Mouse (Mus musculus): Measurements from ENCODE around the gene Mdm2. TPM values are rescaled to one million over a fixed set of nuclear protein-coding genes. Genes with fewer than 3 reads are reported as not detected.
A peak's percentile ranks its signal among the peaks of the same experiment; 100 is the strongest.
"Not testable (repeated sequence)": the region's sequence is repeated elsewhere in the genome, so short reads cannot be mapped to it uniquely, and the experiment has no call there.

Gene Mdm2
- 10 to 100 TPM; 48.4 to 51.8 TPM for total RNA-seq (2021)

- intact Hi-C loops (cut with DNase I), result no loop called here
- DNase-seq, result peak; percentile 98 to 99
These were observed at the start of gene Mdm2 for GRCm38 (mm10) chr10:117710604-117711141. Mdm2 (minus strand) TSS chr10:117710758.

DNA sequence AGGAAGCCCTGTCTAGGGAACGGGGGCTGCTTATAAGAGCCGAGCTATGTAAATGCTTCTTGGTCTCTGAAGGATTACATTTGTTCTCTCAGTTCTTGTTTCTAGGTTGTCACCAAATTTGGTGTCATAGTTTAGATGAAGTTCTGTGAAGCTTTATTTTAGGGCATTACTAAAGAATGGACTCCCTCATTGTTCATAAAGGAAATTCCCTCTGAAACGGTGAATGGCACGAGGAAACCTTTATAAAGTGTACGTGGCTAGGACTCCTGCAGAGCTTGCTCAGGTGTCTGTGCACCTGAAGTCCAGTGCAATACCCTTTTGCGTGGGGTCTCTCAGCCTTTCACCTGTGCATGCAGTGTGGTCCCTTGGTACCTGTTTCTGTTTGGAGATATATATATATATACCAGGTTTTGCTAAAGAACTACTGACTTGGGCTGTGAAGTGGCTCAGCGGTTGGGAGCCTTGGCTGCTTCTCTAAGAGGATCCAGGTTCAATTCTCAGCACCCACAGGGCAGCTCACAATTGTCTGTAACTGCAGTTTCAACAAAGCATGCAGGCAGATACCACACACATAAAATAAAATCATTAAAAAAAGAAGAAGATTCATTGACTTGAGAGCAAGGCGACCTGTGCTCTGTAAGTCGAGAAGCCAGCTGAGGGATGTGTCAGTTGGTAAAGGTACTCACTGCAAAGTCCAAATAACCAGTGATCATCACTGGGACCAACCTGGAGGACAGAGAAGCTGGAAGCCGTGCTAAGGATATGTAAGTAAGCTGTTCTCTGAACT lies 49.5 kb upstream of the Mdm2 start:
- intact Hi-C loops (cut with DNase I), result no loop called here
- DNase-seq, result no peak

DNA sequence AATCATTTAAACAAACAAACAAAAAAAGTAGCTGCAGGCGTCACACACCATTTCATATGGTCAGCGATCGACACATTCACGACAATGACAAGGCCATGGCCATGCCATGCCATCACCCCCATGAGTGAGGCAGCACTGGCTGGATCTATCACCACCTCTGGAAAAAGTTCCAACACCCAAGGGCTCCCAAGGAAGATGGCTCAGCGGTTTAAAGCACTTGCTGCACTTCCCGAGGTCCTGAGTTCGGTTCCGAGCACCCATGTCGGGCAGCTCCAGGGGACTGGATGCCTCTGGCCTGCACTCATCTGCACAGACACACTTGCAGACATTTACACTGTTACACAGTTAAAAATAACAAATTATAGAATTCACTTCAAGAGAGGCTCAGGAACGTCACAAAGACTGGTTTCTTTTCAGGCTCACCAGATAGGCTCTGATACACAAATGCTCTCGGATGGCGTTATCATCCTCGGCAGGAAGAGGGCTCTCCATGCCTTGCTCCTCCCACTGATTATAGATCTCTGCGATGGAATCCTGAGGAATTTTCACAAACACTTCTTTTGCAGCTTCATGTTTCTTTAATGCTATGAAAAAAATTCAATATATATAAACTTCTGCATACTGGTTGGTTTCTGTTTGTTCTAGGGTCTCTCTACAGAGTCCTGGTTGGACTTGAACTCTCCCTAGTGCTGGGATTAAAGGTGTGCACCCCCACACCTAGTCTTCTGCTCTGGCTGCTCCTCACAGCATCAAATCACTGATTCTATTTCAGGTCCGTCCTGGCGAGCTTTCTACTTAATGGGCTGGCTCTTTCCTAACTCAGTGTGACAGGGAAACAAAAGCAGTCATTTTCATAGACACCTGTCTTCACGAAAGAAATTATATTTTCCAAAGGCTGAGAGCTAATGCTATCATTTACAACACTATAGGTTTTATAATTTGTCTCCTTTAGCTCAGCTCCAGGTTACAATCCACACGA lies 48.5 kb upstream of the Mdm2 start:
- intact Hi-C loops (cut with DNase I), result no loop called here
- no peak for DNase-seq

GRCm38 (mm10) chr10:117758344-117758743 lies 47.8 kb upstream of the Mdm2 start:
- DNase-seq; intact Hi-C loops (cut with DNase I): not testable (repeated sequence)

GRCm38 (mm10) chr10:117757796-117758342 lies 47.3 kb upstream of the Mdm2 start:
- DNase-seq, result no peak
- intact Hi-C loops (cut with DNase I), result no loop called here

- no peak for DNase-seq
- intact Hi-C loops (cut with DNase I), result no loop called here
These were observed 46.7 kb upstream of the Mdm2 start for GRCm38 (mm10) chr10:117757259-117757658.

DNA sequence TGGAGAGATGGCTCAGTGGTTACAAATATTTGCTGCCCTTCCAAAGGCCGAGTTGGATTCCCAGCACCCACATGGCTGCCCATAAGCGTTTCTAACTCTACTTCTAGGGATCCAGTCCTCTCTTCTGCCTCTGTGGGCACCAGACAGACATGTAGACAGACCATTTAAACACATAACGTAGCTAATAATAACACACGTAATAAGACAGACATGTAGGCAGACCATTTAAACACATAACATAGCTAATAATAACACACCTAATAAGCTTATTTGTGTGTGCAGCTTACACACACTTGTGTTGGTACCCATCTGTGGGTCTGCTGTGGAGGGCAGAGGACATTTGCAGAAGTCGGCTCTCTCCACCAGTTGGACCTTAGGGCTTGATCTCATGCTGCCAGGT lies 46.2 kb upstream of the Mdm2 start:
- intact Hi-C loops (cut with DNase I), result no loop called here
- no peak for DNase-seq

DNA sequence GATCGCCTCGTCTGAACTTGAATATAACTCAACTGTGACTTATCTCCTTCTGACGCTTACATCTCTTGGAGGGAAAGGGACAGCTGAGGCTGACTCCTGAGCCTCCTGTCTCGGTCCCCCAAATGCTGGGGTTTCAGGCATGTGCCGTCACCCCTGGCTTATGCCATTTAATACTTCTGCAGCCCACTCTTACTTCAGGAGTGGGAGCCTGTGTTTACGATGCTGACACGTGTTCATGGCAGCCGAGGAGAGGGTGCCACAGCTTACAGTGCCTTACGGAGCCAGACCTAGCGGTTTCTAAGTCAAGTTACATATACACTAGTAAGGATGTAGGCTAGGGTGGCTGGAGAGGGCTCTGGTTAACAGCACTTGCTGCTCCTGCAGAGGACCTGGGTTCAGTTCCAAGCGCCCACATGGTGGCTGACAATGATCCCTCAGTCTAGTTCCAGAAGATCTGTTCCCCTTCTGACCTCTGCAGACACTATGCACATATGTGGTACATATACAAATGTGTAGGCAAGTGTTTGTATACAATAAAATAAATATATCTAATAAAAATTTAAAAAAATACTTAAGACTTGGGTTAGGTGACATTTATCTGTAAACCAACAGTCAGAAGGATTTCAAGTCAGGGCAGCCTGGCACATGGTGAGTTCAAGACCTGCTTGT lies 45.4 kb upstream of the Mdm2 start:
- intact Hi-C loops (cut with DNase I), result no loop called here
- no peak for DNase-seq

DNA sequence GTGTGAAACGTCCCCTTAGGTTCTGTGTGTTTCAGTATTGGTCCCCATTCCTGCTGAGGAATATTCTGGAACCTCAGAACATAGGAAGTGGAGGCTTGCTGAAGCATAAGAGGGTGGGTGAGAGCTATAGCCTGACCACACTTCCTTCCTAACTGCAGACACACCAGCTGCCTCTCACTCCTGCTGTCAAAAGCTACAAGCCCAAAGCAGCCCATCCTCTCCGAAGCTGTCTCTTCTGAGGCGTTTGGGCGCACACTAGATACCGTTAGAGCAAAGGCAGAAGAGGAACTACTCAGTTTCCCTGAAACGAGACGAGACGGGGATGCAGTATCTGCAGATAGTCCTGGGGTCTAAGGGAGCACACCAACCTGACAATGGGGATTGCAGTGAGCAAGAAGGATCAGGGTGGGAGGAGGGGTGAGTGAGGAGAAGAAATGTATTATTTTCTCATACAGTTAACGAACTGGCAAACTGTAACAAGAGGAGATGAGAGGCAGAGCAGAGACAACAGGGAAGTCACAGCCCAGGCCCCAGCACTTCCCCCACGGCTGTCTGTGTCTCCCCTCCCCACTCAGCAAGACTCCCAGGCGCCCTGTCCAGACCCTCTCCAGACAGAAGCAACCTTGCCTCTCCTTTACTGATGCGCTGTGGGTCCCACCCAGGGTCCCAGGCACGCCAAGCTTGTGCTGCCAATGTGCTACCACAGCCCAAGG lies 44.7 kb upstream of the Mdm2 start:
- DNase-seq, result no peak
- intact Hi-C loops (cut with DNase I), result no loop called here

DNA sequence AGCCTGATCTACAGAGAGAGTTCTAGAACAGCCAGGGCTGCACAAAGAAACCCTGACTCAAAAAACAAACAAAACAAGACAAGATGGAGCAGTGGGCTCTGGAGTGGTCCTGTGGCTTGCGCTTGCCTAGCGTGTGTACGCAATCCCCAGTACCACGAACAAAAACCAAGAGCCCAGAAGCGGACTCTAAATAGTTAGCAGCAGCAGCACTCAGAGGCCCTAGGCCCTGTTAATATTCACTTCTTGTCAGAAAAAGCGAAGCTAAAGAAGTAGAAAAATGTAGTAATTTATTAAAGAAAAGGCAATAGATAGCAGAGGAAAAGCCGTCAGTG lies 44.0 kb upstream of the Mdm2 start:
- intact Hi-C loops (cut with DNase I), result no loop called here
- DNase-seq, result no peak

- intact Hi-C loops (cut with DNase I), result no loop called here
These were observed 43.4 kb upstream of the Mdm2 start for GRCm38 (mm10) chr10:117753711-117754608.

DNA sequence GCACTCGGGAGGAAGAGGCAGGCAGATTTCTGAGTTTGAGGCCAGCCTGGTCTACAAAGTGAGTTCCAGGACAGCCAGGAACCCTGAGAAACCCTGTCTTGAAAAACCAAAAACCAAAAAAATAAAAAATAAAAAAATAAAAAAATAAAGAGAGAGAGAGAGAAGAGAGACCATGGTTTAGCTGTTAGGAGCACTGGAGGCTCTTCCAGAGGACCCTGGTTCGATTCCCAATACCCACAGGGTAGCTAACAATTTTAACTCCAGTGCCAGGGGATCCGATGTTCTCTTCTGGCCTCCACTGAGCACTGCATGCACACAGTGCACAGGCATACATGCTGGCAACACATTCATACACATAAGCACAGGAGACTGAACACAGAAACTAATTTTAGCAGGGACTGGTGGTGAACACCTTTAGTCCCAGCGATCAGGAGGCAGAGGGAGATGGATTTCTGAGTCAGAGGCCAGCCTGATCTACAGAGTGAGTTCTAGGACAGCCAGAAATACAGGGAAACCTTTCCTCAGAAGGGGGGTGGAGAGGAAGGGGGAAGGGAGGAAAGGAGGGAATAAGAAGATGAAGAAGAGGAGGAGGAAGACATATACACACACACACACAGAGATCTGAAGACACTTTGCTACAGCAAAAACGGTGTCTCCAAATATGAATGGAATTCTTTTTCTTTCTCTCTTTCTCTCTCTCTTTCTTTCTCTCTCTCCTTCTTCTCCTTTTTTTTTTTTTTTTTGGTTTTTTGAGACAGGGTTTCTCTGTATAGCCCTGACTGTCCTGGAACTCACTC lies 42.5 kb upstream of the Mdm2 start:
- DNase-seq, result no peak
- intact Hi-C loops (cut with DNase I), result no loop called here

More at GRCm38 (mm10) chr10:117753711-117754608, 43.4 kb upstream of the Mdm2 start:
- no peak for DNase-seq

DNA sequence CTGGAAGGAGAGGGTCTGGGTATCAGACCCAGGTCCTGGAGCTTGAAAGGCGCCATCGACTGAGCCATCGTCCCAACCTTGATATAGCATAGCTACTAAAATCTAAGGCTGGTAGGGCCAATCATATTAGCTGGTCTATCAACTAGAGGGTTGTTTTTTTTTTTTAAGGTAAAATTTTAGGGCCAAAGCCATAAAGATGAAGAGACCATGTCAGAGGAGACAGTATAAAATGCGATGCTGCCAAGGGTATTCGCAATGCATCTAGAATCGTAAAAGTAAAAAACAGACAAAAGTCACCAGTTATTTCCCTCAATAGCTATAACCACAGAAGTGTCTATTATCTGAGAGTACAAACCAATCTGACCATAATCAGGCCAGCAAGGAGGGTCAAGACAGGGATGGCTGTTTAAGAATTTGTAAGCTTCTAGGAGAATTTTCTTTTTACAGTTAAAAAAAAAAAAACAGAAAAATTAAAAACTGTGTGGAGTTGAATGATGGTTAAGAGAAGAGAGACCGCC lies 41.8 kb upstream of the Mdm2 start:
- intact Hi-C loops (cut with DNase I), result no loop called here
- DNase-seq, result no peak

GRCm38 (mm10) chr10:117751744-117752143 lies 41.2 kb upstream of the Mdm2 start:
- intact Hi-C loops (cut with DNase I), result no loop called here
- no peak for DNase-seq

DNA sequence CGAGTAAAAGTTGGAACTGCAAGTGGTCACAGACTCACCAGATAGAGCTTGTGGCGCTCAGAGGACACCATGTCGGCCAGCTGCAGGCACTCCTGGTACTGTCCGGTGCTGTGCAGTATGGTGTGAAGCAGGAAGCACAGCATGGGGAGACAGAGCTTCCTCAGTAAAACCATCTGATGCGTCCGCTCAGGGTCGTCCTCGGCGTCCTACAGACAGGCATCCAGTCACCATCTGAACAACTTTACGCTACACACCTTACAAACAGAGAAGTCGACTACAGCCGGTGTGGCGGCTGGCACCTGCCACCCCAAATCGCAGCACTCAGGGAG lies 40.7 kb upstream of the Mdm2 start:
- no peak for DNase-seq
- intact Hi-C loops (cut with DNase I), result no loop called here

DNA sequence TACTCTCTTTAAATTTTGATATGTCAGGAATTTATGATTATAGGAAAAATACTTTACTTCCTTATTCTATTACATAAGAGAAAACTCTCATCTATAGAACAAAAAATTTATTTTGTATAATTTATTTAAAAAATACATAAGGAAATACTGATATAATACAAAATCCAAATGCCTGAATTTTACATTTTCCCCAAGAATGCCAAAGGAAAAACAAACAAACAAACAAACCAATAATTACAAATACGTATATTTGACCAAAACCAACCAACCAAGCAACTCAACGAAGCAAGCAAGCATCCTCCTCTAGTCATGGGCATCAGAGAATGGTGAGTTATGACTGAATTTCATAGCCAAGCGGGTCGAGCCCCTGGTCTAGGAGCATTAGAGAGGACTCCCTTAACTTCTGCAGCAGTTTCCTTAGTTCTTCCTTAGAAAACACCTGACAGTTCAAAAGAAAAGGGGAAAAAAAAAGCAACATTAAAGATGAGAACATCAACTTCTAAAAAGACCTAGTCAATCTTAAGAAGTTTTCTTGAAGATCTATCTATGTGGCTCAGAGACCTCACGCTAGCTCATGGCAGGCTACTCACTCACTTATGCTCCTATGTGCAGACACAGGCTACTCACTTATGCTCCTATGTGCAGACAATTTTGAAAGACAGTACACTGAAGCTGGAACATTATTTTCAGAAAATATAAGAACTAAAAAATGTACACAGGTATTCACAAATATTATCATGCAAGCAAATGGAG lies 40.1 kb upstream of the Mdm2 start:
- intact Hi-C loops (cut with DNase I), result no loop called here
- DNase-seq, result no peak

DNA sequence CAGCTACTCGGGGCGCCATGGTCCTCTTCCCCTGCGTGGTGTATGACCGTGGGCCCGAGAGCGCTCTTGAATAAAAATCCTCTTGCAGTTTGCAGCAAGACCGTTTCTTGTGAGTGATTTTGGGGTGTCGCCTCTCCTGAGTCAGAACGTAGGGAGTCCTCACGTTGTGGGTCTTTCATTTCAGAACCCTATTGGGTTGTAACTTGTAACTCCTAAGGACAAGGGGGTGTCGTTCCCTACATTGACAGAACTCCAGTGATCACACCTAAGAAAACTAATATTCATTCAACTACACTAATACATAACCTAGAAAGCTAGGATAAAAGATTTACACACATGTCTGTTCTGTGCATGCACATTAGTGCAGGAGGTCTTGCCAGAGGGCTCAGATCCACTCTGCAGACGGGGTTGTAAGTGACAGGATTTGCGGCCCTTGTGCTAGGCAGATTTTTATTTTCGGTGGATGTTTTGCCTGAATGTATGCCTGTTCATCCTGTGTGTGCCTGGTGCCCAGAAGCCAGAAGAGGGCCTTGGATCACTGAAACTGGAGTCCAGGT lies 39.3 kb upstream of the Mdm2 start:
- intact Hi-C loops (cut with DNase I), result no loop called here
- no peak for DNase-seq

Measured in heart, postnatal 10 days (tissue).